Mouse (Mus musculus): ENCODE measurements around the gene Sri. TPM values are rescaled to one million over a fixed set of nuclear protein-coding genes. Genes with fewer than 3 reads are reported as not detected.

Gene Sri
- polyA plus RNA-seq, 1 experiment from 2014 or later, result 181 TPM

- Histone ChIP-seq H3K9me3 (no peaks in the 10 kb centered on the region), H3K27me3 (ENCODE audit: poor library complexity, severe bottlenecking) (no peaks in the 10 kb centered on the region), H3K4me3 (no peak overlapping the region), H3K27ac (no peak overlapping the region), H3K4me1 (no peaks in the 10 kb centered on the region), H3K36me3 (replicated peaks) (peaks cover 77% of the 10 kb centered on the region)
- DNase-seq (ENCODE audit: extremely low spot score, low spot score), result no peak
- 71% methylated on average over 6 of the region's 6 CpGs for whole genome bisulfite sequencing
Observed at GRCm38 (mm10) chr5:8063207-8063606, 17.3 kb downstream of the Sri start.

DNA sequence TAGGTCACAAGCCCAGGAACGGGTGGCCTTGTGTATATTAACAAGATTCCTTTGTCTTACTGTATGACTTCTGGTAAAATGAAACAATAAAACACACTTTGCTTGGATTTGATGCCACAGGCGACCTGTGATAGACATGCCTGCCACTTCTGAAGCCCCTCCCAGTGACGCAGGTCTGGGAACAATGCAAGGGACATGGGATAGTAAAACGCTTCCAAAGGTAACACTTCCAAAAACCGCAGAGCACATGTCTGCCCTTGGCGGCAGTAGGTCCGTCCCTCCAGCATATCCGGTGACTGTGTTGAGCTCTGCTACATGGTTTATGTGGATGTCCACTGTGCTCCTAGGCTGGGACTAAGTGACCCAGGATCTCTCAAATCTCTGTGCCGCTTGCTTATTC lies 27.5 kb downstream of the Sri start:
- DNase-seq (ENCODE audit: extremely low spot score, low spot score), result no peak
- H3K27ac ChIP-seq, result no peak overlapping the region
- no peaks in the 10 kb centered on the region for H3K4me1 ChIP-seq
- no peaks in the 10 kb centered on the region for H3K27me3 ChIP-seq (ENCODE audit: poor library complexity, severe bottlenecking)
- WGBS, result 92% methylated on average over 9 of the region's 9 CpGs
- H3K4me3 ChIP-seq, result no peak overlapping the region
- peaks cover 16% of the 10 kb centered on the region for H3K36me3 ChIP-seq (replicated peaks)
- no peaks in the 10 kb centered on the region for H3K9me3 ChIP-seq

- Histone ChIP-seq H3K4me3 (no peak overlapping the region), H3K4me1 (no peaks in the 10 kb centered on the region), H3K27me3 (ENCODE audit: poor library complexity, severe bottlenecking) (no peaks in the 10 kb centered on the region), H3K9me3 (no peaks in the 10 kb centered on the region), H3K27ac (no peak overlapping the region), H3K36me3 (replicated peaks) (peaks cover 15% of the 10 kb centered on the region)
- no peak for DNase-seq (ENCODE audit: extremely low spot score, low spot score)
- WGBS, result 94% methylated on average over 9 of the region's 9 CpGs
Observed at GRCm38 (mm10) chr5:8073901-8074561, 28.2 kb downstream of the Sri start.

DNA sequence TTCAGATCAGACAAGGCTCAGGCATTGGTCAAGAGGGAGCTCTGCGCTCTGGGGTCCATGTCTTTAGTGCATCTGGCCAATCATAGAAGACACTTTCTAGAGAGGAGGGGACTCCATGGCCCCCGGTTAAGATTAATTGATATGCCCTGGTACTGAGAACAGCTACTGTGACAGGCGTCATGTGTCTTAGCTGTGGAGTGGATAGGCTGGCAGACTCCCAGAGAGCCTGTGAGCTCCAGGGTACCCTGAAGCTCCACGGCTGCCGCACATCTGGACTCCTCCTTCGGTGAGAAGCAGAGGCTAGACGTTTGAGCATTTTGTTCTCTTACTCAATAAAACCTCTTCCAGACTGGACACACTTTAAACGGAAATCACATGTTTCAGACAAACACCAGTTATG lies 31.6 kb downstream of the Sri start:
- DNase-seq (ENCODE audit: extremely low spot score, low spot score), result no peak
- no peak overlapping the region for H3K27ac ChIP-seq
- no peak overlapping the region for H3K4me3 ChIP-seq
- H3K4me1 ChIP-seq, result no peaks in the 10 kb centered on the region
- peaks cover 9% of the 10 kb centered on the region; the same call in 1 of the 2 replicates for H3K36me3 ChIP-seq (replicated peaks)
- WGBS, result 92% methylated on average over 8 of the region's 8 CpGs
- no peaks in the 10 kb centered on the region for H3K27me3 ChIP-seq (ENCODE audit: poor library complexity, severe bottlenecking)
- H3K9me3 ChIP-seq, result no peaks in the 10 kb centered on the region

GRCm38 (mm10) chr5:8082800-8083509 lies 37.1 kb downstream of the Sri start:
- WGBS, result 75% methylated on average over 20 of the region's 20 CpGs
- no peak for DNase-seq (ENCODE audit: extremely low spot score, low spot score)
- H3K9me3 ChIP-seq, result no peaks in the 10 kb centered on the region
- no peak overlapping the region for H3K4me3 ChIP-seq
- H3K36me3 ChIP-seq (replicated peaks), result no peaks in the 10 kb centered on the region
- no peaks in the 10 kb centered on the region for H3K4me1 ChIP-seq
- H3K27me3 ChIP-seq (ENCODE audit: poor library complexity, severe bottlenecking), result no peaks in the 10 kb centered on the region
- H3K27ac ChIP-seq, result no peak overlapping the region

GRCm38 (mm10) chr5:8085661-8086060 lies 39.8 kb downstream of the Sri start:
- 89% methylated on average over 3 of the region's 3 CpGs for whole genome bisulfite sequencing
- DNase-seq (ENCODE audit: extremely low spot score, low spot score), result no peak
- Histone ChIP-seq H3K27me3 (ENCODE audit: poor library complexity, severe bottlenecking) (no peaks in the 10 kb centered on the region), H3K36me3 (replicated peaks) (no peaks in the 10 kb centered on the region), H3K4me1 (no peaks in the 10 kb centered on the region), H3K27ac (no peak overlapping the region), H3K4me3 (no peak overlapping the region), H3K9me3 (no peaks in the 10 kb centered on the region)

DNA sequence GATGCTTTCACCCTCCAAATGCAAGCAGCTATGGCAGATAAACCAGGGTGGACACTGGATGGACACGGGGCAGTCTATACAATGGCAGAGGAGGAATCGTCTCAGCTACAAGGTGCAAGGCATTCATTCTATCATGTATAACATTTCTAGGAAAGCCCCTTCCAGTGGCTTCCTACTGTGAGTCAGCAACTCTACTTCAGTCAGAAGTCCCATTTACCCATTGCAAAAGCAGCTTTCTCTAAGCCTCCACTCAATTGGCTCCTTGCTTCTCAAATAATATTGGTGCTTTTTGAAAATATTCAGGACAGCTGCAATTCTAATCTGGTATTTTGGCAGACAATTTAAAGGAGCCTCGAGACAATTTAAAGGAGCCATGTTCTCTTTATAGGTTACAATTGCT lies 42.3 kb downstream of the Sri start:
- Histone ChIP-seq H3K27ac (no peak overlapping the region), H3K27me3 (ENCODE audit: poor library complexity, severe bottlenecking) (no peaks in the 10 kb centered on the region), H3K4me3 (no peak overlapping the region), H3K9me3 (no peaks in the 10 kb centered on the region), H3K36me3 (replicated peaks) (no peaks in the 10 kb centered on the region), H3K4me1 (no peaks in the 10 kb centered on the region)
- WGBS, result 84% methylated on average over 3 of the region's 3 CpGs
- DNase-seq (ENCODE audit: extremely low spot score, low spot score), result no peak

DNA sequence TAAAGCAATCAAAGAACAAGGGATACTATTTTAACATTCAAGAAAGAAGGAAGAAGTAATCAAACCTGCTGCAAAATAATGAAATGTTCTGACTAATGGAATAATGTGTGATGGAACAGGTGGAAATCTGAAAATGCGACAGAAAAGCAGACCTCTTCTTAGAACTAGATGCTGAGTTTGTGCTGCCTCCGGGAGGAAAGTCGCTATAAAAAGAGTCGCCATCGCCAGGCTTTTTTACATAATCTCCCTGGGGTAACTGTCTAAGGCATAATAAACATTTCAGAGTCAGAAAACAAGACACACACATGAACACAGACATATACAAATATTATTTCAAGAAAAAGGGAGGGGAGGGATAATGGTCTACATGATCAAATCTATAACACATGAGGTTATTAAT lies 49.0 kb downstream of the Sri start:
- WGBS, result 91% methylated on average over 5 of the region's 5 CpGs
- no peak for DNase-seq (ENCODE audit: extremely low spot score, low spot score)
- Histone ChIP-seq H3K27ac (no peak overlapping the region), H3K36me3 (replicated peaks) (no peaks in the 10 kb centered on the region), H3K4me1 (no peaks in the 10 kb centered on the region), H3K9me3 (no peaks in the 10 kb centered on the region), H3K4me3 (no peak overlapping the region), H3K27me3 (ENCODE audit: poor library complexity, severe bottlenecking) (no peaks in the 10 kb centered on the region)

GRCm38 (mm10) chr5:8095689-8096088 lies 49.8 kb downstream of the Sri start:
- Histone ChIP-seq H3K4me3 (no peak overlapping the region), H3K27ac (no peak overlapping the region), H3K36me3 (replicated peaks) (no peaks in the 10 kb centered on the region), H3K4me1 (no peaks in the 10 kb centered on the region), H3K27me3 (ENCODE audit: poor library complexity, severe bottlenecking) (no peaks in the 10 kb centered on the region), H3K9me3 (no peaks in the 10 kb centered on the region)
- no peak for DNase-seq (ENCODE audit: extremely low spot score, low spot score)
- 90% methylated on average over 1 of the region's 1 CpGs for WGBS

DNA sequence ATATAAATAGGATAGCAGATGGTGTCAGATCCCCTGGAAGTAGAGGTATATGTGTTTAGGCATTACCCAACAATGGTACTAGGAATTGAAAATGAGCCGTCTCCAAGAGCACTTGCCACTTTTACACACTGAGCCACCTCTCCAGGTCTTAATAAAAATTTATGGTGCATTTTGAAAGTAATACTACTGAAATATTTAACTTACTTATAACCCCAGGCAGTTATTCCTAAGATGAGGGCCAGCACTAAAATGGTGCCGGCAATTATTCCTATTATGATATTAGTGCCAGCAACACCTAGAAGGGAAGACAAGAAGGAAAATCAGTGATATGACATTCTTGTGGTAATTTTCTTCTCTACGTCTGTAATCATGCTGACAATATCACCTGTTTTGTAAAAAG lies 65.8 kb downstream of the Sri start:
- Histone ChIP-seq H3K27ac (no peak overlapping the region), H3K36me3 (replicated peaks) (no peaks in the 10 kb centered on the region), H3K4me3 (no peak overlapping the region), H3K9me3 (no peaks in the 10 kb centered on the region), H3K27me3 (ENCODE audit: poor library complexity, severe bottlenecking) (no peaks in the 10 kb centered on the region), H3K4me1 (no peaks in the 10 kb centered on the region)
- no peak for DNase-seq (ENCODE audit: extremely low spot score, low spot score)
- WGBS, result 93% methylated on average over 3 of the region's 3 CpGs

- no peak for DNase-seq (ENCODE audit: extremely low spot score, low spot score)
- H3K9me3 ChIP-seq, result no peaks in the 10 kb centered on the region
Observed at GRCm38 (mm10) chr5:8112246-8112645, 66.4 kb downstream of the Sri start.

GRCm38 (mm10) chr5:8116561-8117168 lies 70.8 kb downstream of the Sri start:
- H3K4me3 ChIP-seq, result no peak overlapping the region
- H3K36me3 ChIP-seq (replicated peaks), result no peaks in the 10 kb centered on the region
- H3K4me1 ChIP-seq, result no peaks in the 10 kb centered on the region
- no peaks in the 10 kb centered on the region for H3K27me3 ChIP-seq (ENCODE audit: poor library complexity, severe bottlenecking)
- WGBS, result 84% methylated on average over 5 of the region's 5 CpGs
- no peaks in the 10 kb centered on the region for H3K9me3 ChIP-seq
- no peak overlapping the region for H3K27ac ChIP-seq
- DNase-seq (ENCODE audit: extremely low spot score, low spot score), result no peak

More at GRCm38 (mm10) chr5:8112246-8112645, 66.4 kb downstream of the Sri start:
- Histone ChIP-seq H3K27ac (no peak overlapping the region), H3K27me3 (ENCODE audit: poor library complexity, severe bottlenecking) (no peaks in the 10 kb centered on the region), H3K4me1 (no peaks in the 10 kb centered on the region), H3K36me3 (replicated peaks) (no peaks in the 10 kb centered on the region), H3K4me3 (no peak overlapping the region)
- 91% methylated on average over 5 of the region's 5 CpGs for WGBS

Measured in forebrain, embryonic 10.5 days (tissue).